Mouse (Mus musculus): Measurements from ENCODE around the gene Ltbp4.

The Ltbp4 gene

DNA sequence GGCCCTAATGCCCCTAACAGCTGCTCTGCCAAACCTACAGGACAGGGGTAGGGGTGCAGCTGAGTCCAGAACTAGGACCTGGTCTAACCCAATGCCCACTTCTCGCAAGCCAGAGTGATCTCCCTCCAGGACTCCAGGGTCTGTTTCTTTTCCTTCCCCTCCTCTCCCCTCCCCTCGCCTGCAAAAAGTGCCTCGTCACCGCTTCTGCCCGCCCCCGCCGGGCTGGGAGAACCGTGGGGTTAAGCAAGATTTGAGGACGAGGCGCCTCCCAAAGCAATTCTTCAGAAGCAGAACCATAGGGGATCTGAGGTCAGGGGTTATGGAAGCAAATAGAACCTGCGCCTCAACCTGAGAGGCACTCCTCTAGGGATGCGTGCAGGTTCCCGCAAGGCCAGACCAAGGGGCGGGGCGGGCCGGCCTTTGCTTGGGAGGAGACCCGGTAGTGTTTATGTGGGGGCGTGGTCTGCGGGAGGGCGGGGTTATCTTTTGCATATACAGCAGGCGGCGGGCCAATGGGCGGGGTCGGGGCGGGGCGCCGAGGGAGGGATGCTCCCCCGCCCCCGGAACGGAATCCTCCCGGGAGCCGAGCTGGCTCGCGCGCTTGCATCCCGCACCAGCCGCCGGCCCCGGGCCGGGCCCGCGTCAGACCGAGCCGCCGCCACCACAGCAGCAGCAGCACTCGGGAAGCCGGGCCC lies 79.1 kb downstream of the Ltbp4 start, which contains the start of gene Numbl:
Gene Numbl, plus strand, starts transcription at position 229 of the 695 bp plus-strand sequence.
- peak; percentile 99 for DNase-seq (ENCODE audit: inconsistent ontology term)

DNA sequence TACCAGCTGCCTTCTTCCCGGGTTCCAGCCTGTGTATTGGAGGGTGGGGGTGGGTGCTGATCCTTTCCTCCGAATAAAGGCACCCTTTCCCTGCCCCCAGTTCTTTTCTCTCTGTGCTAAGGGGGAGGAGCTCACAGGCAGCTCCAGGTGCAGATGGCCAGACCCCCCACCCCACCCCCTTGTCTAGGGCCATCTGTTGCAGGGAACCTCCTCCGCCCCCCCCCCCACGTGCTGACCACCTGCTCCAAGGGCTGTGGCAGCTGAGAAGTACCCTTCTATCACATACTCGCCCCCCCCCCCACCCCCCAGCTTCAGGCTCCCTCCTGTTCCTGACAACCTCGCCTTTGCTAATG lies 79.7 kb downstream of the Ltbp4 start:
- DNase-seq (ENCODE audit: inconsistent ontology term): no peak

DNA sequence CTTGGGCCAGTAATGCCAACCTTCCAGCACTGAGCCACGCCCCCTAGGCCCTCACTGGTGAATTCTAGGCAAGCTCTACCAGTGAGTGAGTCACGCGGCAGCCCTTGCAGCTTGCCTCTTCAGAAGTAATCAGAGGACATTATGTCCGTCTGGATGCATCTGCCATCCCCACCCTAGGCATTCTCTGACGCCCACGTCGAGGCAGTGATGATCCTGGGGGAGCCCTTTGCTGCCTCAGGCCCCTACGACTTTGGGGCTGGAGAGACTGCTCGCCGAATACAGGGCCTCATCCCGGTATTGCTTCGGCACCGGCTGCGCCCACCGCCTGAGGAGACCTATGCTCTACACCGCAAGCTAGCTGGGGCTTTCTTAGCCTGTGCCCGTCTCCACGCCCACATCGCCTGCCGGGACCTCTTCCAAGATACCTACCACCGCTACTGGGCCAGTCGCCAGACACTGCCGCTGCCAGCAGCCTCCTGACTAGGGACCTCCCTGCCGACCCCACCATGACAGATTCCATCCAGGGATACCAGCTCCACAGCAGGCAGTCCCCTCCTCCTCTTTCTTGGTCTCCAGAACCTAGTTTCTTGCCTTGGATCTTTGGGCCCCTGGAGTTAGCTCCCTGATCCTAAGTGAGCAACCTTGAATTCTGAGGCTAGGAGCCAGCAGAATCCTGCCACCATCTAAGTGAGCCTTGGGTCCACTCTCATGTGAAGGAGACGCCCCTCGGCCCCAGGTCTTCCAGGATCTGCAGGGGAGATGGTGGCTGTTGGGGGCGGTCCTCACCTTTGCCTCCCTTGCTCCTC lies 80.2 kb downstream of the Ltbp4 start:
- DNase-seq (ENCODE audit: inconsistent ontology term): peak; percentile 92

DNA sequence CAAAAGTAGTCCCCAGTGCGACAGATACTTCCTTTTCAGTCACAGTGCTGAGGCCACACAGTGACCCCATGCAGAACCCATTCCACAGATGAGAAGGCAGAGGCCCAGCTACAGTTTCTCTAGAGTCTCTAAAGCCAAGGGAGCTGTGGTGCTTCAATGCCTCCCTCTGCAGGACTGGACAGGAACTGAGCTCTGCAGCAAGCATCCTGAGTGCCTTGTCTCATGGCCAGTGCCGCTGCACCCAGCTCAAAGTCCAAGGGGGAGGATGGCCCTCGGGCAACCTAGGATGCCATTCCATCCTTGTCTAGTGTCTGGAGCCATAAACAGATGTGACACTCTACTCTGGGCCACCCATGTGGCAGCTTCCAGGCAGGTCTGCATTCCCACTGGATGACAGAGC lies 81.8 kb downstream of the Ltbp4 start:
- DNase-seq (ENCODE audit: inconsistent ontology term): peak; percentile 27
